9 mouse cellular contexts compared by ENCODE assay signal in the genomic region with DNA sequence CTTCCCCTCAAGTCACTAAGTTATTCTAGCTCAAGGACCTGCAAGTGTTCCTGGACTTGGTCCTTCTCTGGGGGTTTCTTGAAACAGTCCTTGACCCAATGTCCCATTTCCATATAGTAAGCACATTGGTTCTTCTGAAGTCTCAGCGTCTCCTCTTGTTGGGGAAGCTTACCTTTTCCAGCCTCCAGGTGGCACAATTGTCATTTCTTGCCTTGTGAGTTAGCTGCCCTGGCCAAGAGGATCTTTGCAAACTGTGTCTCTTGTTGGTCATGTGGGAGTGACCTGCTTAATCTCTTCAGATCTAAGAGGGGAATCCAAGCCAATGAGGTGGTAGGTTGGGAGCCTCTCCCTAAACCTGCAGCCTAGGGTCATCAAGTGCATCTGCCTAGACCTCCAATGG. TPM values are rescaled to one million over a fixed set of nuclear protein-coding genes. Genes with fewer than 3 reads are reported as not detected.
DNase-seq lines count a peak whose midpoint lies in the region; ATAC-seq and TF ChIP-seq lines count a peak whose summit lies in the region.
"Had no signal": no experiment of that assay in that cellular context is flagged by ENCODE, and none has a peak within 500 bp of the region (broad histone marks: within the 10 kb centered on the region; RNA-seq: fewer than 3 reads in every experiment).

No protein-coding gene starts in this region.

- H3K27me3 ChIP-seq in liver, adult 2 months (ENCODE audit: control insufficient read depth, insufficient read depth, low read length), result no peaks in the 10 kb centered on the region
- no peaks in the 10 kb centered on the region for H3K27me3 ChIP-seq in liver, embryonic 11.5 days (replicated peaks; ENCODE audit: control insufficient read depth, insufficient read depth, low read length)
- H3K27me3 ChIP-seq in neural tube, embryonic 11.5 days (ENCODE audit: control insufficient read depth, insufficient read depth, low read length), result no peaks in the 10 kb centered on the region

- DNase-seq in adrenal gland, postnatal 10 days, result peak; percentile 20
- no peak for DNase-seq in adrenal gland, postnatal 4 days (ENCODE audit: low spot score in 2 of 2)
- peak; percentile 15 for DNase-seq in liver, adult 2 months (ENCODE audit: extremely low read depth, low read depth, low spot score)
- no peak for DNase-seq in liver, embryonic 11.5 days (ENCODE audit: low spot score)
- DNase-seq in neural tube, embryonic 11.5 days (ENCODE audit: low spot score), result peak; percentile 17
- no peak for DNase-seq in cerebellum, adult 9-10 months
- no peak for DNase-seq in frontal cortex, postnatal 36 days (ENCODE audit: low spot score in 2 of 2)

- no peak overlapping the region for H3K4me2 ChIP-seq in liver, embryonic 11.5 days
- no peak overlapping the region for H3K4me2 ChIP-seq in neural tube, embryonic 11.5 days (ENCODE audit: low read depth)

- H3K4me3 ChIP-seq in liver, adult 2 months (ENCODE audit: insufficient read depth, low read depth, low read length), result no peak overlapping the region
- H3K4me3 ChIP-seq in liver, embryonic 11.5 days (ENCODE audit: low read depth, low read length), result no peak overlapping the region
- H3K4me3 ChIP-seq in neural tube, embryonic 11.5 days (ENCODE audit: low read depth, low read length), result no peak overlapping the region

- H3K4me1 ChIP-seq in liver, adult 2 months (ENCODE audit: control insufficient read depth, insufficient read depth, low read length), result no peaks in the 10 kb centered on the region
- H3K4me1 ChIP-seq in liver, embryonic 11.5 days (replicated peaks; ENCODE audit: control insufficient read depth, insufficient read depth, low read length), result no peaks in the 10 kb centered on the region
- H3K4me1 ChIP-seq in neural tube, embryonic 11.5 days (ENCODE audit: control insufficient read depth, insufficient read depth, low read length), result no peaks in the 10 kb centered on the region

- no peak for ATAC-seq in liver, embryonic 11.5 days (replicated peaks; ENCODE audit: low FRiP score)
- ATAC-seq in common myeloid progenitor, adult 5-6 weeks (replicated peaks; ENCODE audit: low read depth, poor library complexity, severe bottlenecking), result peak; percentile 88
- no peak for ATAC-seq in neural tube, embryonic 11.5 days (ENCODE audit: insufficient read depth, low FRiP score, low TSS enrichment)

- 14% methylated on average over 1 of the region's 1 CpGs for WGBS in liver, adult 2 months
- WGBS in liver, embryonic 11.5 days, result 13% methylated on average over 1 of the region's 1 CpGs
- WGBS in neural tube, embryonic 11.5 days, result 8% methylated on average over 1 of the region's 1 CpGs

- H3K9ac ChIP-seq in liver, adult 2 months (ENCODE audit: low read depth, low read length), result no peak overlapping the region
- H3K9ac ChIP-seq in liver, embryonic 11.5 days (ENCODE audit: low read depth, low read length), result no peak overlapping the region
- H3K9ac ChIP-seq in neural tube, embryonic 11.5 days (ENCODE audit: low read length), result no peak overlapping the region

- no peaks in the 10 kb centered on the region for H3K9me3 ChIP-seq in liver, embryonic 11.5 days (ENCODE audit: control insufficient read depth, low read length)
- H3K9me3 ChIP-seq in neural tube, embryonic 11.5 days (ENCODE audit: control insufficient read depth, low read length), result no peaks in the 10 kb centered on the region

- TF ChIP-seq CTCF in liver, adult 2 months (IDR thresholded peaks at IDR 0.05; ENCODE audit: low read depth, low read length), result no peak

- no peaks in the 10 kb centered on the region for H3K36me3 ChIP-seq in liver, adult 2 months (ENCODE audit: control insufficient read depth, insufficient read depth, low read length)
- no peaks in the 10 kb centered on the region for H3K36me3 ChIP-seq in liver, embryonic 11.5 days (ENCODE audit: control insufficient read depth, insufficient read depth, low read length)
- H3K36me3 ChIP-seq in neural tube, embryonic 11.5 days (ENCODE audit: control insufficient read depth, insufficient read depth, low read length), result no peaks in the 10 kb centered on the region

- H3K27ac ChIP-seq in liver, adult 2 months (replicated peaks; ENCODE audit: insufficient read depth, low read depth, low read length), result no peak overlapping the region
- no peak overlapping the region for H3K27ac ChIP-seq in liver, embryonic 11.5 days (ENCODE audit: low read depth, low read length)
- no peak overlapping the region for H3K27ac ChIP-seq in neural tube, embryonic 11.5 days (ENCODE audit: low read depth, low read length)

- no peaks in the 10 kb centered on the region for H3K79me2 ChIP-seq in liver, adult 2 months (ENCODE audit: control insufficient read depth, insufficient read depth, low read length)

- no peak for TF ChIP-seq POLR2A in liver, adult 2 months (IDR thresholded peaks at IDR 0.05; ENCODE audit: extremely low read depth, insufficient read depth, low read length)

RNA-seq across cellular contexts. Expression of a gene that starts 19.3 kb away (rescaled TPM):
- total RNA-seq in adrenal gland, postnatal 10 days (2021), result 1 to 10 TPM; 7.2 to 9.9 TPM
- total RNA-seq in adrenal gland, postnatal 4 days (2021), result 10 to 100 TPM; 12.4 to 12.8 TPM
- 6.1 and 7.7 TPM in 2 replicates for total RNA-seq in liver, adult 2 months (2014; rRNA removed)
- 3.3 and 3.8 TPM in 2 replicates for polyA plus RNA-seq in liver, adult 2 months (2012; rRNA removed)
- polyA plus RNA-seq in liver, embryonic 11.5 days (2014; fragmentation: Nextera tagmentation; extraction: Ambion mirVana), result 10.3 and 10.5 TPM in 2 replicates
- total RNA-seq in common myeloid progenitor, adult 5-6 weeks (2017), result 6.3 and 7.4 TPM in 2 replicates
- 16.9 and 20.8 TPM in 2 replicates for polyA plus RNA-seq in neural tube, embryonic 11.5 days (2014; fragmentation: Nextera tagmentation; extraction: Ambion mirVana)

RNA-seq across cellular contexts. Expression of a gene that starts 21.6 kb away (rescaled TPM):
- under 1 TPM; 0.61 to 0.69 TPM for total RNA-seq in adrenal gland, postnatal 10 days (2021)
- total RNA-seq in adrenal gland, postnatal 4 days (2021), result 1 to 10 TPM; 1.6 to 1.7 TPM
- total RNA-seq in liver, adult 2 months (2014; rRNA removed), result 0.34 and 0.37 TPM in 2 replicates
- 0.06 and 0.29 TPM in 2 replicates for polyA plus RNA-seq in liver, adult 2 months (2012; rRNA removed)
- 2.4 and 2.9 TPM in 2 replicates for polyA plus RNA-seq in liver, embryonic 11.5 days (2014; fragmentation: Nextera tagmentation; extraction: Ambion mirVana)
- 1.5 and 3.2 TPM in 2 replicates for total RNA-seq in common myeloid progenitor, adult 5-6 weeks (2017)
- 3.8 and 4.3 TPM in 2 replicates for polyA plus RNA-seq in neural tube, embryonic 11.5 days (2014; fragmentation: Nextera tagmentation; extraction: Ambion mirVana)
- polyA plus RNA-seq: C2C12 had no signal

RNA-seq across cellular contexts. Expression of a gene that starts 41.2 kb away (rescaled TPM):
- 1 to 10 TPM; 2.3 to 4.8 TPM for total RNA-seq in adrenal gland, postnatal 10 days (2021)
- total RNA-seq in adrenal gland, postnatal 4 days (2021), result 1 to 10 TPM; 6.0 TPM
- total RNA-seq in liver, adult 2 months (2014; rRNA removed), result 0.81 and 1.1 TPM in 2 replicates
- 0.42 and 1.1 TPM in 2 replicates for polyA plus RNA-seq in liver, adult 2 months (2012; rRNA removed)
- polyA plus RNA-seq in liver, embryonic 11.5 days (2014; fragmentation: Nextera tagmentation; extraction: Ambion mirVana), result 2.1 and 3.5 TPM in 2 replicates
- 0.39 and 0.78 TPM in 2 replicates for total RNA-seq in common myeloid progenitor, adult 5-6 weeks (2017)
- polyA plus RNA-seq in neural tube, embryonic 11.5 days (2014; fragmentation: Nextera tagmentation; extraction: Ambion mirVana), result 3.6 and 4.4 TPM in 2 replicates

RNA-seq across cellular contexts. Expression of a gene that starts 58.0 kb away (rescaled TPM):
- 10 to 100 TPM in 1 of 2 experiments, 1 to 10 TPM in 1; 9.1 to 11.1 TPM for total RNA-seq in adrenal gland, postnatal 10 days (2021)
- 10 to 100 TPM; 14.2 to 15.7 TPM for total RNA-seq in adrenal gland, postnatal 4 days (2021)
- total RNA-seq in liver, adult 2 months (2014; rRNA removed), result 2.5 and 2.7 TPM in 2 replicates
- polyA plus RNA-seq in liver, adult 2 months (2012; rRNA removed), result 0.69 and 0.87 TPM in 2 replicates
- polyA plus RNA-seq in liver, embryonic 11.5 days (2014; fragmentation: Nextera tagmentation; extraction: Ambion mirVana), result 5.8 and 6.3 TPM in 2 replicates
- total RNA-seq in common myeloid progenitor, adult 5-6 weeks (2017), result 12.0 and 26.3 TPM in 2 replicates
- polyA plus RNA-seq in neural tube, embryonic 11.5 days (2014; fragmentation: Nextera tagmentation; extraction: Ambion mirVana), result 11.1 and 12.4 TPM in 2 replicates

Comparison
In these comparisons a context has a peak if more than half of its experiments do, and no peak if none do; other contexts are left out.
1. DNase-seq: peak in adrenal gland, postnatal 10 days (single experiment), liver, adult 2 months (single experiment) and neural tube, embryonic 11.5 days (single experiment); none in adrenal gland, postnatal 4 days (0 of 2), liver, embryonic 11.5 days (single experiment), cerebellum, adult 9-10 months (single experiment) and frontal cortex, postnatal 36 days (0 of 2).